Mouse (Mus musculus) forelimb bud, embryonic 11.5 days (tissue): ENCODE data around the gene Fetub.

Experiments
- DNase-seq: peaks from one replicate; pipeline ENCODE4 v3.0.0-alpha.2; 2012; ENCODE audit warnings: low read depth, low spot score

Gene Fetub

DNA sequence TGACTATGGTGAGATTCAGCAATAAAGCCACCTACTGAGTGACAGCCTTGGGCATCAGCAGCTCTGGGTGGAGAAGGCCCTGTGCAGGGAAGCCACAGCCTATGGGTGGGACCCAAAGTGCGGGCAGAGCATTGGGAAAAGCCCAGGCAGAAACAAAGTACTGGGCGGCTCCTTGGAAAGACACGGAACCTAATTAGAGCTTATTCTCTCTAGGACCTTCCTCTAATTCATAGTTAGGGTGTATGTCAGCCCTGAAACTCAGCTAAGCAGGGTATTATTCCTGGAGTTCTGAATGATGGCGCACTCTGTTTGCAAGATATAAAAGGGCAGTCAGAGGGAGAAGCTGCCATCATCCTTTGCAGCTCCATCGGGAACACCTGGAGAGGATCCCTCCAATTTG is at the start of gene Fetub:
Fetub (plus strand) TSS at position 301 of the 400 bp plus-strand sequence.
- DNase-seq = no peak

- no peak for DNase-seq
Measured at GRCm38 (mm10) chr16:22872397-22872796, 45.7 kb upstream of the Fetub start.

DNA sequence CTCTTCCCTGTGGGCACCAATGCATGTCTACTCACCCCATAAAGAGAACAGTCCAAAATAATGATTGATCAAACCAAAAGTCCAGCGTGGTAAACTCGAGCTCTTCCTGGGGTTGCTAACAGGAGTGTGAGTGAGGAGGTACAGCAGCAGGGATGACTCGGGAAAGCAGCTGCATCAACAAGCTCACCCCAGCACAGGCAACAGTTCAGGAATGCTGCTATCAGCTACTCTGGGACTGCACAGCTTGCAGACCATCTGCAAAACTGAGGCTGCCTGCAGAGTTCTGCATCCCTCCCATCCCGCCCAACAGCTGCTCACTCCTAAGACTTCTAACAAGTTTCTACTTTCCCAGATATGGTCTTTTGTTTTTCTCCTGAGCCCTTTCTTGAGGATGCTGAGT is 44.8 kb upstream of the Fetub start:
- no peak for DNase-seq

- DNase-seq = peak; percentile 10
Measured at GRCm38 (mm10) chr16:22876218-22877043, 41.7 kb upstream of the Fetub start.

DNA sequence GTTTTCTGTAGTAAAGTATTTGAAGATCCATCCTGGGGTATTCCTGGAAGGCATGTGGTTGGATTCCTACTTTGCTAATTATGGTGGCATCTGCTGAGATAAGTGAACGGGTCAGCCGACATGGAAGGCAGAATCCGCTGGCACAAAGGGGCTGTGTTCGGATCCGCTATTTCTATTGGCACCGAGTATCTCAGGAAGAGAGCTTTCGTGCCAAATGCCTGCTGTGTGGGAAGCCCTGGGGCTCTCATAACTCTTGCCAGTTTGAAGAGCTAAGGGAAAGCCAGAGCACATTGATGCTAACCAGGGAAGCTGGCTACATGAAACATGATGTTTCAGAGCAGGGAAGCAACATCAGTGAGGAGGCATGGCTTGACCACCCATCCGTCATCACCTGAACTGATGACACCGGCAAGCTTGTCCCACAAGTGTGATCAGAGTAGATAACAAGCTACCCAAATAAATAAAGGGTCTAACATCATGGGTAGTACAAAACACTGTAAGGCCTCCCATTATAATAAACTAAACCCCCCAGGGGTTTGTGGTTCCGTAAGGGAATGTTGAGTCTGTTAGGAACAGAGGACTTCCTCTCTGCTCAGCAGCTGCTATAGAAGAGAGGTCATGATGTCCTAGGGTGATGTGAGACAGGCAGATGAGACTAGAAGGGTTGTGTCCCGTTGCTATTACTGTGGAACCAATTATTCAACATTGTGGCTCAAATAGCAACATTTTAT is 40.3 kb upstream of the Fetub start:
- DNase-seq = no peak

GRCm38 (mm10) chr16:22878716-22879115 is 39.4 kb upstream of the Fetub start:
- no peak for DNase-seq

DNA sequence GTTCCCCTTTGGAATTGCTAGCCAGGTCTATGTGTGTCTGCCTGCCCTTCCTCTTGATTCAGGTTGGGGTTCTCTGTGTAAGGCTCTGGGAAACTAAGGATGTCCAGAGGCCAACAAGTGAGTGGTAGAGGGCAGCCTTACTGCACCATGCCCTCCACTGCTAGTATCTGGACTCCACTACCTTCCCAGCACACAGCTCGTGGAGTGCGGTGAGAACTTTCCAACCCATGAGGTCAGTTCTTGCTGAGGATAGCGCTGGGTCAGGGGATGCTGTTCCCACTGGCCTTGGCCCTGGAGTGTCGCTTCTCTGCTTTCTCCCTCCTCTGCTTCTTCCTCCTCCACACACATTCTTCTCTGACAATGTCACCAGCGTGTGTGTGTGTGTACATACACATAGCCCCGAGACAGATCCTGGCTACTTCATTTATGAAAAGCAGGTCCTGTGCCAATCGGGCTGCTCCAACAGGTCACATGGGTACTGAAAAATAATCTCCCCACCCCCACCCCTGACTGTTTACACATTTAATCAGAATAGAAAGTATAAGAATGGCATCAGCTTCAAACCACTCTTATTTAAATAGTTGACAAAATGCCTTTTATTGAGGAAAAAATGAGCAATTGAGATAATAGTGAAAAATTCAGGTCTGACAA is 38.1 kb upstream of the Fetub start:
- no peak for DNase-seq

DNA sequence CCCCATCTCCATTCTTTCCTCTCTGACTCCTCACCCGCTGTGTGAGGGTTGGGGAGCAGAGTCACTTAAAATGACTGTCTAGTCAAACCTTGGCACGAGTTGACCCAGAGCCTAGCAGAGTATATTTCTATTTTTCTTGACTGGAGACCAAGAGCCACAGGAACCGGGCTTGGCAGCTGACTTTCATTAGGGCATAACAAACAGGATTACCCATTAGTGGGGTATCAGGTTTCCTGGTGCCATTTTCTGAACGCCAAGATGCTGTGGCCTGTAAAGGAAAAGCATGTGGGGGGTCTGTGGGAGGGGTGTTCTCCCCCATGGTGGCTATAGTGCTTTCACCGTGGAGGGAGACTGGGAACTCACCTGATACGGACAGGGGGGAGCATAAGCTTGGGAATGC is 37.2 kb upstream of the Fetub start:
- peak; percentile 70 for DNase-seq

GRCm38 (mm10) chr16:22881487-22881886 is 36.6 kb upstream of the Fetub start:
- no peak for DNase-seq

GRCm38 (mm10) chr16:22883441-22883840 is 34.7 kb upstream of the Fetub start:
- no peak for DNase-seq

GRCm38 (mm10) chr16:22885356-22885755 is 32.8 kb upstream of the Fetub start:
- DNase-seq = no peak

DNA sequence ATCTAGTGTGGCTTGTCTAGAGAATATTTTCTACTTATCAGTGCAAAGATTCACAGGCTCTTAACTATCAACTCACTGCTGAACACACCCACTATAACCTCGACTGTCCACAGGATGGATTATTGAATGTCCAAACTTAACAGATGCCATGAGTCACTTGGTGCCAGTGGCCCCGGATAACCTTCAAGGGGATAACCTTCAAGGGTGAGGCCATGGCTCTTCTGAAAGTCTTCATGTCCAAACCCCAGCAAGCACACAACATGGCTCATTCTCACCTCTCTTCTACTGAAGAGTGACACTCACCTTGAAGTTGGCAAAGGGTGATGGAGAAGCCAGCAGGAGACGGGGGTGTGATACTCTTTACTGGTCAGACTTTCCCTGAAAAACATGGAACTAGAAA is 31.4 kb upstream of the Fetub start:
- DNase-seq = no peak

GRCm38 (mm10) chr16:22888835-22889234 is 29.3 kb upstream of the Fetub start:
- DNase-seq = no peak

DNA sequence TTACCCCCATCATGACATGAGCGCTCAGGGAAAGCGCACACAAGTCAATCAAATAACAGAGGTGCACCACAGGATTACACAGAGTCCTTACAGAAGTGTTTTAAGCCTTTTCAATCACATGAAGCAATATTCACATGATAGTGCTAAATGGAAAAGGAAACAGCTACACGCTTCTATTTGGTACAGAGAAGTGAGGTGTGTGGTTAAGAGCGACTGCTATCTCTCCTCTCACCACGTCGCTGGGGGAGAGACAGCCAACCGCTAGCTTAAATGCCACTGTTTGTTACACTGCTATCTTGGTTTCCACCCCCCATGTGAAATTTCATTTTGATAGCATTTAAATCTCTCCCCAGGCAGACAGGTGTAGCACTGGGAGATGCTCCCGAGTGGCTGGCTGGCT is 28.4 kb upstream of the Fetub start:
- no peak for DNase-seq

DNA sequence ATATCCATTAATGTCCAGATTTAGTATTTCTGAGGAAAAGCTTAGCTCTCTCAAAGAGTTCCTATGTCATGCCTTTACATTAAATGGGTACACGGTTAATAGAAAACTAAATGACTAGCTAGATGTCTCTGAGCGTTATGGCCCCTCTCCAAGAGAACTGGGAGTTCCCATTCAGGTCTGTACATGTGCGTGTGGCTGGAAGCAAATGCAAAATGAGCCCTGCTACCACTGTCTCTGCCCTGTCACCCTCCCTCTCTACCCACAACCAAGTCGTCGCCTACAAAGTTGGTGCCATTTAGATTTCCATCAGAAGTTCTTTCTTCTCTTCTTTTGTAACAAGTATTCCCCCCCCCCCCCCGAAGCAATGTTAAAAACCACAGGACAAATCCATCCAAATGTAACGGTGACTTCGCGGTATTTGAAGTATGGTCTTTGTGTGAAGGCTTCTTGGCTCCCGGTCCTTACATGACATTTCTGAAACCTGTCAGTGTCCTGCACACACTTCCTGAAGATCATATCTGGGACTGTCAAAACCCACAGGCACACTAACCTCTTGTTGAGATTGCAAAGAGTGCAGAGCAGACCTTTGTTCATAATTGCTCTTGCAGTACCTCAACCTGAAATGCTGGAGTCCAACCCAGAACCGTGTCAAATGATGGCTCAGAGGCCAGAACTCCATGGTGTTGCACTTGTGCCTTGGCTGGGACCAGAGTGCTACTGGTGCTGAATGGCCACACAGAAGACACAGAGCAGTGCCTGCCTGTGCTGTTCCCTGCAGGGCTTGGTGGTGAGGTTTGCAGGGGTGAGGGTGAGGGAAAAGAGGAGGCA is 27.2 kb upstream of the Fetub start, which contains the start of gene Ahsg:
Ahsg (plus strand) TSS at position 595 of the 828 bp plus-strand sequence.
- DNase-seq = no peak

DNA sequence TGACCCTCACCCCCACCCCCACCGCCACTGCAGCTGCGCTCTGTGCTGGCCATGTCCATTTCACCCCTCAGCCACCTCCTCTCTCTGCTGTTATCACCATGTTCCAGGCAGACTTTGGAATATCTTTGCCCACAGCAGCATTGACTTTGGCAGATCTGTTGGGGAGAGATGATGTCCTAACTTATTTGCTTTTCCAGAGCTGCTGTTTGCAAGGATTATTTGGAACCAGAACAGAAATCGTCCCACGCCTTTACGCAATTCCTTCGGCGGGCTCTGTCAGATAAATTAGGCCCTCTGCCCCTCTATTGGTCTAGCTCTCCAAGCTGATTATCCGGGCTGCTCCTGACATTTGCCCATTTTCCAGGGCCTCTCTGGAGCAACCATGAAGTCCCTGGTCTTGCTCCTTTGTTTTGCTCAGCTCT is 26.4 kb upstream of the Fetub start:
- DNase-seq = no peak

DNA sequence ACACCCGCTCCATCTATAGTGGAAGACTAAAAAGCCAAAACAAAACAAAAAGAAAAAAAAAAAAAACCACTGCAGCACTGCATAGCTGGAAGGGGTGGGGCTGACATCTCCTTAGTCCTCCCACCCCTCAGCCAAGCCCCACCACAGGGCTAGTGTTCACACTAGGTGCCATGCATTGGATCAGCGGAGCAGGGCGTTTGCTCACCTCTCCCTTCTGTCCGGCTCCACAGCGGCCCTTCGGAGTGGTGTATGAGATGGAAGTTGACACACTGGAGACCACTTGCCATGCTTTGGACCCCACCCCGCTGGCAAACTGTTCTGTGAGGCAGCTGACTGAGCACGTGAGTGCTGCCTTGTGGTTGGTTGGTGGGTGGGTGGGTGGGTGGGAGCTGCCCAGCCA is 24.0 kb upstream of the Fetub start:
- DNase-seq = no peak

DNA sequence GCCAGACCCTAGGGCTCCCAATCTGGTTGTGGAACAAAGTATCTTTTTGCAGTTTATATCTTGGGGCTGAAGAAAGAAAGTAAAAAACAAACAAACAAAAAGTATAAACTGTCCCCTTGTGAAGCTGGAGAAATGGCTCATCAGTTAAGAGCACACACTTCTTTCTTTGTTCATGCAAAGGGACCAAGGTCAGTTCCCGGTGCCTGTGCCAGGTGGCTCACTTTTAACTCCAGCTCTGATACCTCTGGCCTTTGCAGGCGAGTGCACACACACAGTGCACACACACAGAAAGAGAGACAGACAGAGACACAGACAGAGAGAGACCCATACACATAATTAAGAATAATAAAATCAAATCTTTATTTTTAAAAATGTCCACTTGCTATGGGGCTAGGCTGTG is 21.5 kb upstream of the Fetub start:
- DNase-seq = no peak

DNA sequence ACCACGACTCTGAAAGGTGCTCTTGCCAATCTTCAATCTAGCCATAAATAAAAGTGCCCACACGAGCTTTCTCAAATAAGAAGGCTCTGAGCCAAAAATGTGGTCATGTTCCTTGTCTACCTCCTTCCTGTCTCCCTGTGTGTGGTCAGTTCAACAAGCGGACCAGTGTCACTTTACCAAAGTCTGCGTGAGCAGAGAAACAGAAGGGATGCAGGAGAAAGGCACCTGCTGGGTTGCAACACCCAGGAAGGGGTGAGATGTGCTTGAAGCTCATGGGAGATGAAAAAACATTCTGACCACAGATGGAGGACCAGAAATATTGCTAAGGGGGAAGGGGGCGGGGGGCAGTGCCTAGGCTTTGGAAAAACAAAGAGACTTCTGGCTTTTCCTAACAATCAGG is 18.8 kb upstream of the Fetub start:
- no peak for DNase-seq

DNA sequence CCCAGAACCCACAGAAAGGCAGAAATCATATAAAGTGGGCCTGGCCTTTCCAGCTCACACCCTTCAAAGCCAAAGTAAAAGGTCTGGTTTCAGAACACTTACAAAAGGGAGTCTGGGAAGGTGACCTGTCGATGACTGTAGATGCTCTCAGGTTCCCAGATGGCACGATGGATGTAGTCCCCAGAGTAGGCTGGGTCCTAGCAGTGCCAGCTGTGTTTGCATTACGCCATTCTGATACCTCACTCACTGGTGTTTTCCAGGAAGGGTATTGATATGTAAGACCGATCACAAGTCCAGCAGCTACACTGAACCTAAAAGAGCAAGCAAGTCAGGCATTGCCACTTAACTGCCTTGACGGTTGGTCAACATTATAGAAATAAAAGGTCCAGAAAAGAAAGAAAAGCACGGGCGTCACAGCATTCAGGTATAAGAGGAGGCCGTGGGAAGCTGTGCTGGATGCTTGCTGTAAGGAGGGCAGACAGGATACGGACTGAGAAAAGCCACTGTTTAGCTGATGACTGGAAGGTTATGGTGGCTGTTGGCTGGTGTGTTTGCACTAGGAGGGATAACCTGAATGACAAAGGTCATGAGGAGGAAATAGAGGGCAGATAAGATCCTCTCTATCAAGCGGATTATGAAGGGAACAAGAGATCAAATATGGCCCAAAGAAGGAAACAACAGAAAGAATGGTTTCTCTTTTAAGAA is 18.1 kb upstream of the Fetub start:
- DNase-seq = no peak

- DNase-seq = no peak
Measured at GRCm38 (mm10) chr16:22901326-22901725, 16.8 kb upstream of the Fetub start.
